Mouse (Mus musculus) megakaryocyte, embryonic 14.5 days (primary cell): ENCODE results near the gene Slc25a31.

Source experiments
- FLI1 ChIP-seq: IDR thresholded peaks from 2 replicates; pipeline ENCODE4 v1.6.1; 2012; ENCODE audit warnings: low read length, inconsistent platforms, mixed read lengths
- GATA1 ChIP-seq: IDR thresholded peaks from 3 replicates; pipeline ENCODE4 v1.6.1; 2012; ENCODE audit warnings: mixed read lengths, low read length, inconsistent platforms, borderline replicate concordance

DNA sequence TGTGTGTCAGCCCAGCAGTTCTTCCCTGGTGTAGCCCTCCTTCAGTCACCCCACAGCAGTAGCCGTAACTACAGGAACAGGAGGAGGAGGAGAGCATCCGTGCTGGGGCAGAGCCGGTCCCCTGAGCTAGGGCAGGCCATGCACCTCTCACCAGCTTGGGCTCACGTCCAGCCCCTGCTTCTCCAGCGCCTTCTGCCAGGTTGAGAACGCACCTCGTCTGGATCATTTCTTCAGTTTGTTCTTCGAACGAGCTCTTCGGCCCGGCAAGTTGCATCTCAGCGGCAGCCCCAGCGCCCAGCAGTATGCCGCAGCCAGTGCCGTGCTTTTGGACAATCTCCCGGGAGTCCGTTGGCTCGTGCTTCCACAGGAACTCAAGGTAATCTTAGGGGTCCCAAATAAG, 25.5 kb upstream of the Slc25a31 start:
- TF ChIP-seq FLI1 (no peak), GATA1 (no peak)
